In genomic region chr3:107101456-107101786, GRCm38 (mm10) we compare ENCODE assay signal across 8 mouse cellular contexts. TPM values are rescaled to one million over a fixed set of nuclear protein-coding genes. Genes with fewer than 3 reads are reported as not detected.
A peak's percentile ranks its signal among the peaks of the same experiment; 100 is the strongest.
DNase-seq lines count a peak whose midpoint lies in the region; ATAC-seq and TF ChIP-seq lines count a peak whose summit lies in the region.

No protein-coding gene starts in this region.

- TF ChIP-seq CTCF in liver, postnatal 0 days (IDR thresholded peaks at IDR 0.05; ENCODE audit: low read depth), result no peak

- WGBS in kidney, embryonic 15.5 days, result under 1% methylated on average over 40 of the region's 41 CpGs
- under 1% methylated on average over 37 of the region's 41 CpGs for WGBS in hindbrain, embryonic 14.5 days
- WGBS in liver, postnatal 0 days (ENCODE audit: insufficient replicate concordance), result 2% methylated on average over 40 of the region's 41 CpGs

- no peaks in the 10 kb centered on the region for H3K9me3 ChIP-seq in kidney, embryonic 15.5 days (replicated peaks)
- H3K9me3 ChIP-seq in hindbrain, embryonic 14.5 days (ENCODE audit: control insufficient read depth, low read length), result no peaks in the 10 kb centered on the region
- no peaks in the 10 kb centered on the region for H3K9me3 ChIP-seq in liver, postnatal 0 days (ENCODE audit: low read length)

- peak overlapping the region; percentile 98 for H3K4me2 ChIP-seq in kidney, embryonic 15.5 days
- peak overlapping the region; percentile 88 for H3K4me2 ChIP-seq in hindbrain, embryonic 14.5 days (replicated peaks)
- peak overlapping the region; percentile 50 for H3K4me2 ChIP-seq in liver, postnatal 0 days (ENCODE audit: low read depth, low read length)

- peak; percentile 55; the same call in 1 of the 2 replicates for ATAC-seq in kidney, embryonic 15.5 days (replicated peaks; ENCODE audit: low FRiP score)
- ATAC-seq in hindbrain, embryonic 14.5 days (ENCODE audit: low FRiP score), result peak; percentile 74
- ATAC-seq in liver, postnatal 0 days, result no peak

- H3K27me3 ChIP-seq in kidney, embryonic 15.5 days, result peaks cover 68% of the 10 kb centered on the region
- no peaks in the 10 kb centered on the region; the same call in 1 of the 2 replicates for H3K27me3 ChIP-seq in hindbrain, embryonic 14.5 days (ENCODE audit: control insufficient read depth, insufficient read depth, low read length)
- peaks cover 43% of the 10 kb centered on the region for H3K27me3 ChIP-seq in liver, postnatal 0 days (ENCODE audit: insufficient read depth, low read length)

- no peak for DNase-seq in kidney, adult 11 months
- DNase-seq in Muller cell, postnatal 12 days (ENCODE audit: inconsistent ontology term), result peak; percentile 37
- DNase-seq in cerebellum, postnatal 36 days, result peak; percentile 83 to 88
- DNase-seq in hindbrain, embryonic 14.5 days (ENCODE audit: low spot score), result no peak
- DNase-seq in liver, postnatal 0 days, result no peak
- DNase-seq in yolk sac, embryonic 10.5 days (ENCODE audit: low spot score), result no peak
- no peak for DNase-seq in spleen, adult 18-20 months

- H3K9ac ChIP-seq in kidney, embryonic 15.5 days, result no peak overlapping the region
- peak overlapping the region; percentile 81 for H3K9ac ChIP-seq in hindbrain, embryonic 14.5 days
- H3K9ac ChIP-seq in liver, postnatal 0 days (replicated peaks), result no peak overlapping the region

- H3K4me3 ChIP-seq in kidney, embryonic 15.5 days (replicated peaks), result peak overlapping the region; percentile 55
- peak overlapping the region; percentile 74 for H3K4me3 ChIP-seq in hindbrain, embryonic 14.5 days (replicated peaks; ENCODE audit: low read length)
- H3K4me3 ChIP-seq in liver, postnatal 0 days (ENCODE audit: low read depth, low read length), result peak overlapping the region; percentile 24; the same call in 1 of the 2 replicates

- no peak overlapping the region for H3K27ac ChIP-seq in kidney, embryonic 15.5 days
- peak overlapping the region; percentile 90 for H3K27ac ChIP-seq in hindbrain, embryonic 14.5 days
- no peak overlapping the region for H3K27ac ChIP-seq in liver, postnatal 0 days (ENCODE audit: low read depth)

- TF ChIP-seq EP300 in liver, postnatal 0 days (IDR thresholded peaks at IDR 0.05; ENCODE audit: low read depth), result no peak

- no peaks in the 10 kb centered on the region for H3K36me3 ChIP-seq in kidney, embryonic 15.5 days
- H3K36me3 ChIP-seq in hindbrain, embryonic 14.5 days (replicated peaks; ENCODE audit: control insufficient read depth, insufficient read depth), result 0 out of 2 replicates have a peak, but pooled peaks cover 3% of the 10 kb centered on the region
- no peaks in the 10 kb centered on the region for H3K36me3 ChIP-seq in liver, postnatal 0 days (replicated peaks; ENCODE audit: insufficient read depth, low read length)

- peaks cover 22% of the 10 kb centered on the region for H3K4me1 ChIP-seq in kidney, embryonic 15.5 days
- peaks cover 15% of the 10 kb centered on the region for H3K4me1 ChIP-seq in hindbrain, embryonic 14.5 days (replicated peaks; ENCODE audit: control insufficient read depth, insufficient read depth, low read length)
- no peaks in the 10 kb centered on the region for H3K4me1 ChIP-seq in liver, postnatal 0 days (ENCODE audit: insufficient read depth)

RNA-seq across cellular contexts. Expression of gene Kcna2, which starts 0.5 kb away (rescaled TPM):
- 0.08 TPM in 2 replicates for polyA plus RNA-seq in kidney, embryonic 15.5 days (2015; fragmentation: Nextera tagmentation; extraction: Ambion mirVana)
- 1.9 and 2.0 TPM in 2 replicates for polyA plus RNA-seq in hindbrain, embryonic 14.5 days (2014; fragmentation: Nextera tagmentation; extraction: Ambion mirVana)
- polyA plus RNA-seq in liver, postnatal 0 days (2015; fragmentation: Nextera tagmentation; extraction: Ambion mirVana), result 0.07 and 0.11 TPM in 2 replicates

Comparison
In these comparisons a context has a peak if more than half of its experiments do, and no peak if none do; other contexts are left out.
1. H3K4me3 ChIP-seq: peak in every context shown above with its lines; median percentile 74 in hindbrain, embryonic 14.5 days; 55 in kidney, embryonic 15.5 days; 24 in liver, postnatal 0 days.
2. DNase-seq: peak in Muller cell, postnatal 12 days (single experiment) and cerebellum, postnatal 36 days (2 of 2); none in kidney, adult 11 months (single experiment), hindbrain, embryonic 14.5 days (single experiment), liver, postnatal 0 days (single experiment), yolk sac, embryonic 10.5 days (single experiment) and spleen, adult 18-20 months (0 of 2).
3. Peak in every context shown above with its lines, with median percentiles within 50 percentile points of each other: H3K4me2 ChIP-seq.